Mouse (Mus musculus) MEL (cell line): ENCODE data around the gene Gm20696. TPM values are rescaled to one million over a fixed set of nuclear protein-coding genes. Genes with fewer than 3 reads are reported as not detected.

ENCODE experiments used
- DNase-seq: peaks from one replicate; pipeline ENCODE4 v3.0.0; 2011; ENCODE audit warnings: low read depth, low spot score
- H3K27ac ChIP-seq: 2 replicates; pipeline ENCODE4 v1.5.1; 2012; ENCODE audit warnings: low read depth, mild to moderate bottlenecking, control low read depth, low read length, moderate library complexity; ENCODE audit not compliant: control insufficient read depth
- H3K27me3 ChIP-seq, 2 experiments: fragments of 150-350 bp in 1 of 2; sonication (generic) in 1 of 2; 2 replicates each; pipeline ENCODE4 v1.6.1; 2012; ENCODE audit warnings: low read length in 2 of 2, mild to moderate bottlenecking in 2 of 2, improper control_type of control experiment in 1 of 2, moderate library complexity in 1 of 2; ENCODE audit not compliant: insufficient read depth in 2 of 2, control insufficient read depth in 1 of 2
- H3K36me3 ChIP-seq, 2 experiments: 2 replicates each; pipeline ENCODE4 v1.6.1; 2012 to 2014; ENCODE audit warnings: low read length in 2 of 2, improper control_type of control experiment in 1 of 2, inconsistent platforms in 1 of 2, mild to moderate bottlenecking in 1 of 2; ENCODE audit not compliant: insufficient read depth in 2 of 2, control insufficient read depth in 1 of 2
- H3K4me1 ChIP-seq, 2 experiments: fragments of 150-350 bp in 1 of 2; sonication (generic) in 1 of 2; 2 replicates each; pipeline ENCODE4 v1.6.1; 2012; ENCODE audit warnings: low read length in 2 of 2, improper control_type of control experiment in 1 of 2, mild to moderate bottlenecking in 1 of 2; ENCODE audit not compliant: insufficient read depth in 2 of 2, control insufficient read depth in 1 of 2
- H3K4me3 ChIP-seq, 2 experiments: fragments of 150-350 bp in 1 of 2; sonication (generic) in 1 of 2; 2 replicates each; pipeline ENCODE4 v1.5.1; 2012; ENCODE audit warnings: low read depth in 2 of 2, low read length in 2 of 2, mild to moderate bottlenecking in 2 of 2, moderate library complexity in 2 of 2, control low read depth in 1 of 2, improper control_type of control experiment in 1 of 2; ENCODE audit not compliant: control insufficient read depth in 1 of 2, insufficient read depth in 1 of 2
- H3K79me2 ChIP-seq: 2 replicates; pipeline ENCODE4 v1.6.1; 2012; ENCODE audit warnings: mild to moderate bottlenecking, low read length, moderate library complexity; ENCODE audit not compliant: control insufficient read depth, poor library complexity, insufficient read depth
- H3K9ac ChIP-seq: 2 replicates; pipeline ENCODE4 v1.6.1; 2012; ENCODE audit warnings: low read depth, mild to moderate bottlenecking, control low read depth, low read length, moderate library complexity; ENCODE audit not compliant: control insufficient read depth, poor library complexity, severe bottlenecking
- H3K9me3 ChIP-seq: fragments of 150-350 bp; sonication (generic); replicated peaks from 2 replicates; pipeline ENCODE4 v1.6.1; 2012; ENCODE audit warnings: mild to moderate bottlenecking, low read length, improper control_type of control experiment, moderate library complexity; ENCODE audit not compliant: insufficient read depth
- BHLHE40 ChIP-seq: IDR thresholded peaks from 2 replicates; pipeline ENCODE4 v1.6.1; 2012; ENCODE audit warnings: low read depth, mild to moderate bottlenecking, inconsistent platforms, low read length, improper control_type of control experiment, borderline replicate concordance
- CHD1 ChIP-seq: IDR thresholded peaks from 2 replicates; pipeline ENCODE4 v1.6.1; 2012; ENCODE audit warnings: low read depth, mild to moderate bottlenecking, inconsistent platforms, low read length, improper control_type of control experiment
- CTCF ChIP-seq, 3 experiments: IDR thresholded peaks in 2 of 3; conservative IDR thresholded peaks in 1 of 3; 2 replicates each; pipeline ENCODE4 v1.5.1; 2011 to 2012; ENCODE audit warnings: low read length in 3 of 3, low read depth in 2 of 3, mild to moderate bottlenecking in 2 of 3, improper control_type of control experiment in 1 of 3, inconsistent platforms in 1 of 3, mixed read lengths in 1 of 3, moderate library complexity in 1 of 3; ENCODE audit not compliant: control insufficient read depth in 1 of 3, insufficient read depth in 1 of 3, poor library complexity in 1 of 3, severe bottlenecking in 1 of 3
- E2F4 ChIP-seq: IDR thresholded peaks from 2 replicates; pipeline ENCODE4 v1.6.1; 2011; ENCODE audit warnings: low read depth, low read length, improper control_type of control experiment, borderline replicate concordance
- EP300 ChIP-seq, 2 experiments: IDR thresholded peaks; 2 replicates each; pipeline ENCODE4 v1.6.1; 2011; ENCODE audit warnings: improper control_type of control experiment in 2 of 2, low read length in 2 of 2, low read depth in 1 of 2, mild to moderate bottlenecking in 1 of 2
- KAT2A ChIP-seq: conservative IDR thresholded peaks from 2 replicates; pipeline ENCODE4 v1.6.1; 2012; ENCODE audit warnings: low read depth, low read length, improper control_type of control experiment, inconsistent platforms
- MAX ChIP-seq: IDR thresholded peaks from 2 replicates; pipeline ENCODE4 v1.6.1; 2011; ENCODE audit warnings: low read length, improper control_type of control experiment
- MAZ ChIP-seq: IDR thresholded peaks from 2 replicates; pipeline ENCODE4 v1.6.1; 2012; ENCODE audit warnings: low read depth, mild to moderate bottlenecking, inconsistent platforms, low read length, improper control_type of control experiment
- MYB ChIP-seq: IDR thresholded peaks from 2 replicates; pipeline ENCODE4 v1.6.1; 2011; ENCODE audit warnings: mild to moderate bottlenecking, low read depth, low read length, improper control_type of control experiment
- NELFE ChIP-seq: IDR thresholded peaks from 2 replicates; pipeline ENCODE4 v1.6.1; 2011; ENCODE audit warnings: low read depth, low read length, improper control_type of control experiment
- RCOR1 ChIP-seq: IDR thresholded peaks from 2 replicates; pipeline ENCODE4 v1.6.1; 2012; ENCODE audit warnings: low read depth, mild to moderate bottlenecking, inconsistent platforms, low read length, improper control_type of control experiment
- SIN3A ChIP-seq: IDR thresholded peaks from 2 replicates; pipeline ENCODE4 v1.6.1; 2012; ENCODE audit warnings: low read length, improper control_type of control experiment, inconsistent platforms
- SMC3 ChIP-seq: IDR thresholded peaks from 2 replicates; pipeline ENCODE4 v1.6.1; 2011; ENCODE audit warnings: low read depth, low read length, improper control_type of control experiment
- TBP ChIP-seq: IDR thresholded peaks from 2 replicates; pipeline ENCODE4 v1.8.0; 2011; ENCODE audit warnings: low read depth, low read length, improper control_type of control experiment
- UBTF ChIP-seq: IDR thresholded peaks from 2 replicates; pipeline ENCODE4 v1.6.1; 2012; ENCODE audit warnings: low read depth, mild to moderate bottlenecking, inconsistent platforms, low read length, improper control_type of control experiment, moderate library complexity, borderline replicate concordance; ENCODE audit not compliant: insufficient read depth
- ZC3H11A ChIP-seq: IDR thresholded peaks from 2 replicates; pipeline ENCODE4 v1.6.1; 2012; ENCODE audit warnings: low read depth, mild to moderate bottlenecking, inconsistent platforms, low read length, improper control_type of control experiment
- ZKSCAN1 ChIP-seq: IDR thresholded peaks from 2 replicates; pipeline ENCODE4 v1.6.1; 2012; ENCODE audit warnings: low read depth, mild to moderate bottlenecking, inconsistent platforms, low read length, improper control_type of control experiment, moderate library complexity
- ZNF384 ChIP-seq: IDR thresholded peaks from 2 replicates; pipeline ENCODE4 v1.6.1; 2012; ENCODE audit warnings: low read depth, mild to moderate bottlenecking, inconsistent platforms, low read length, improper control_type of control experiment
- polyA plus RNA-seq, 2 experiments: library from polyadenylated mRNA; stranded (reverse) in 1 of 2; unstranded in 1 of 2; fragments of >175 nt in 1 of 2; fragments of >200 nt in 1 of 2; gene quantifications; 2 replicates each; pipeline versions ENCODE4 v1.2.1 to v1.2.4; 2012; ENCODE audit warnings: low replicate concordance in 2 of 2, low read depth in 1 of 2; ENCODE audit not compliant: insufficient read length in 2 of 2, insufficient read depth in 1 of 2, missing spikeins in 1 of 2
- total RNA-seq: library from RNA; depleted of rRNA; stranded (reverse); fragments of 300-350 nt; gene quantifications from 2 replicates; pipeline ENCODE4 v1.2.3, GENCODE M21; 2012

Gene Gm20696
- total and polyA plus RNA-seq, 3 experiments, result 0.07 to 0.39 TPM; not detected in 1

DNA sequence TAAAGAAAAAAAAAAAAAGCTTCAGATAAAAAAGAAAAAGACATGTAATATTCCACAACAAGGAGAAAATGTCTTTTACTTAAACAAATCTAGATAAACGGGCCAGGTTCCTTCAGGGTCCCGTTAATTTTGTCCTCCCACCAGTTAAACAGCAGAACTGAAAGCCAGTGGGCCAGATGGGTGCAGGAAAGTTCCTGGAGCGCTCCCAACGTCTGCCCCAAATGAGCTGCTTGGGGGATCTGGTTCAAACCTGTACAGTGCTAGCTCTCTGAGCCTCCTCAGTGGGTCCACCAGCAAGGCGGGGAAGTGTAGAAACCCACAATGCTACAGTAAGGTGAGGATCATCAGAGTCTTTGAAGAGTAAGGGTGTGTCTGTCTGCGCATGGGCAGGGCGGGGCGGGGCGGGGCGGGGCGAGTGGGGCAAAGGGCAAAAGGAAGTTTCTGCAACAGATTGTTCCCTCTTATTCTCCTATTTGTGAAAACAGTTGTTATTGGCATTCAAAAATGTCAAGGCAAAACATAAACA lies 45.0 kb upstream of the Gm20696 start:
- H3K4me1 ChIP-seq, result no peaks in the 10 kb centered on the region
- no peak for DNase-seq
- H3K79me2 ChIP-seq, result no peaks in the 10 kb centered on the region
- no peak overlapping the region for H3K9ac ChIP-seq
- TF ChIP-seq MAZ (no peak), TBP (no peak), MYB (no peak), SMC3 (no peak), SIN3A (no peak), CTCF (IDR thresholded peaks at IDR 0.05 in 2 of 3, conservative IDR thresholded peaks at IDR 0.05 in 1 of 3; ENCODE audit: control insufficient read depth in 1 of 3, insufficient read depth in 1 of 3, low read depth in 2 of 3, low read length in 3 of 3, poor library complexity in 1 of 3, severe bottlenecking in 1 of 3) (no peak), MAX (no peak), ZC3H11A (no peak), KAT2A (no peak), ZNF384 (no peak), E2F4 (no peak), BHLHE40 (no peak), CHD1 (no peak)
- TF ChIP-seq, all 39 proteins: peak for 0
- Histone ChIP-seq H3K4me3 (no peak overlapping the region), H3K27ac (no peak overlapping the region), H3K9me3 (no peaks in the 10 kb centered on the region), H3K36me3 (no peaks in the 10 kb centered on the region), H3K27me3 (no peaks in the 10 kb centered on the region)

DNA sequence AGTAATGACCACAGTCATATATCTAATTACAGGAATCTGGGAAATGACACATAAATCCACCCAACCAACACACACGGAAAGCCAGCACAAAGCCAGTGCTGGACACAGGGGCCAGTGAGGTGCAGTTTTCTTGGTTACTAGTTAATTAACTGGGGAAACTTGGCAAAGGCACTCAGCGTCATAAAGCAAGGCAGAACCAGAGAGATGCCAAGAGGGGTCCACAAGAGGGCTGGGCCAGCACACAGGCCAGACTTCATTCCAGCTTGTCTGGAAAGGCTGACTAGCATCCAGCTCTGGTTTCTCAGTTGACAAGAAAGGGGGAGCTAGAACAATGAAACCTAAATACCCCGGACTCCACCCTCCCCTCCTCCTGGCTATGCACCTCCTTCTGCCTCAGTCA lies 33.9 kb upstream of the Gm20696 start:
- no peak for TF ChIP-seq RCOR1
- TF ChIP-seq ZKSCAN1, result no peak
- no peak for TF ChIP-seq ZNF384
- no peak for TF ChIP-seq E2F4
- TF ChIP-seq NELFE, result no peak
- no peak for TF ChIP-seq EP300 (IDR thresholded peaks at IDR 0.05; ENCODE audit: low read depth in 1 of 2, low read length in 2 of 2)
- TF ChIP-seq UBTF, result no peak
- TF ChIP-seq, all 39 proteins: peak for 0
- DNase-seq, result no peak
- H3K27ac ChIP-seq, result no peak overlapping the region
- no peak overlapping the region for H3K4me3 ChIP-seq
- no peak overlapping the region for H3K9ac ChIP-seq
- no peaks in the 10 kb centered on the region for H3K27me3 ChIP-seq
- H3K79me2 ChIP-seq, result no peaks in the 10 kb centered on the region
- H3K4me1 ChIP-seq, result no peaks in the 10 kb centered on the region
- H3K9me3 ChIP-seq, result no peaks in the 10 kb centered on the region
- no peaks in the 10 kb centered on the region for H3K36me3 ChIP-seq
